Mouse (Mus musculus) kidney, embryonic 15.5 days (tissue): ENCODE data around the gene Cfap298. TPM values are rescaled to one million over a fixed set of nuclear protein-coding genes. Genes with fewer than 3 reads are reported as not detected.

ENCODE experiments used
- ATAC-seq: fragments of 200-750 bp; cut with Nextera tagmentation; replicated peaks from 2 replicates; pipeline ENCODE4 v1.8.0; 2017; ENCODE audit warnings: moderate TSS enrichment; ENCODE audit not compliant: low FRiP score
- H3K27ac ChIP-seq: fragments of 300-500 bp; sonication (generic); 2 replicates; pipeline ENCODE4 v1.5.1; 2015; ENCODE audit warnings: mild to moderate bottlenecking, inconsistent platforms
- H3K27me3 ChIP-seq: fragments of 300-500 bp; sonication (generic); 2 replicates; pipeline ENCODE4 v1.6.1; 2015; ENCODE audit warnings: inconsistent platforms
- H3K36me3 ChIP-seq: fragments of 300-500 bp; sonication (generic); 2 replicates; pipeline ENCODE4 v1.6.1; 2015; ENCODE audit warnings: inconsistent platforms
- H3K4me1 ChIP-seq: fragments of 300-500 bp; sonication (generic); 2 replicates; pipeline ENCODE4 v1.6.1; 2015; ENCODE audit warnings: inconsistent platforms
- H3K4me2 ChIP-seq: fragments of 300-500 bp; sonication (generic); 2 replicates; pipeline ENCODE4 v1.6.1; 2015; ENCODE audit warnings: moderate library complexity, mild to moderate bottlenecking, inconsistent platforms
- H3K4me3 ChIP-seq: fragments of 300-500 bp; sonication (generic); replicated peaks from 2 replicates; pipeline ENCODE4 v1.5.1; 2015; ENCODE audit warnings: mild to moderate bottlenecking, inconsistent platforms
- H3K9ac ChIP-seq: fragments of 300-500 bp; sonication (generic); 2 replicates; pipeline ENCODE4 v1.6.1; 2015; ENCODE audit warnings: mild to moderate bottlenecking, inconsistent platforms
- H3K9me3 ChIP-seq: fragments of 300-500 bp; sonication (generic); replicated peaks from 2 replicates; pipeline ENCODE4 v1.6.1; 2016; ENCODE audit warnings: inconsistent platforms
- WGBS: fragments of 180-500 bp; shearing (Covaris S2); methylation state at CpG from one replicate; pipeline ENCODE4 v1.1.7; 2015; ENCODE audit warnings: mixed read lengths; 5-methylcytosine and 5-hydroxymethylcytosine counted together
- polyA plus RNA-seq: library from polyadenylated mRNA; unstranded; fragments of >200 nt; fragmentation: Nextera tagmentation; extraction: Ambion mirVana; gene quantifications from 2 replicates; pipeline ENCODE4 v1.2.1, GENCODE M21; 2015

The Cfap298 gene
- polyA plus RNA-seq, 1 experiment from 2014 or later, result 37.0 TPM

DNA sequence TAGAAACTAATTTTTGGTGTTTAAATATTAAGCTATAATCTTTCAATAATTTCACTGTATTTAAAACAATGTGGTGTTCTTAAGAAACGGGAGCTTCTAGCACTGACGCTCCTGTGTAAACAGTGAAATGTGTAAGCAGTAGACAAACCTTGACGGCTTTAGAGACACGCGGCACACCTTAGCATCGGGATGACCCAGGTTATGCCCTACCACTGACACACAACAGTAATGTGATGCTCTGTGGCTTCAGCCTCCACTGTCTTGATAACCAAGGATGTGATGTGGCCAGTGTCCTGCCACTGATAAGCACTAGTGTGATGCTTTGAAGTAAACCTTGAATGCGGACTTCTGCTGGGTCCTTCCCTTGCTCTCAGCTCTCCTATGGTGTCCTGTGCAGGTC lies 6.3 kb upstream of the Cfap298 start:
- 93% methylated on average over 7 of the region's 7 CpGs for WGBS
- Histone ChIP-seq H3K4me3 (no peak overlapping the region), H3K9ac (no peak overlapping the region), H3K36me3 (peaks cover 51% of the 10 kb centered on the region), H3K9me3 (no peaks in the 10 kb centered on the region), H3K4me2 (no peak overlapping the region), H3K27ac (no peak overlapping the region), H3K27me3 (no peaks in the 10 kb centered on the region), H3K4me1 (no peaks in the 10 kb centered on the region)
- no peak for ATAC-seq

DNA sequence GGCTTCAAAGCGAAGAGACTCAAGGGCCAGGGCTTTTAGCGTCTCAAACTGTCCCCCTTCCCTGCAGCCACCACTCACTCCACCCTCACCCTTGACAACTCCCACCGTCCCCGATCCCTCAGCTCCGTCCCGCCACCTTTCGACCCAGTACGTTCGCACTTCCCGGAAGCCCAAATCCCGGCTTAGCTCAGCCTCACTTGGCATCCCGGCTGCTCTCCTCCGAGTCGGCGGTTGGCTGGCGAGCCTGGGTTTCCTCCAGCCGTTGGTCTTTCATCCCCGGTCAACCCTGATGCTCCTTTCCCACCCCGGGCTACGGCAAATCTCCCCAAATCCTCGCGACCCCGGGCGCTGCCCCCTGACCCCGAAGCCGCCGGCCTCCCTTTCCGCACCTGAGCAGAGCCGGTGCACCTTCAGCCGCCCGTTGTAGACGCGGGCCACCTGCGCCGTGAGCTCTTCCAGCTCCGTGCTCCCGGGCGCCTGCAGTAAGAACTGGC lies 674 bp downstream of the Cfap298 start:
- H3K9ac ChIP-seq, result peak overlapping the region; percentile 71
- peaks cover 26% of the 10 kb centered on the region for H3K36me3 ChIP-seq
- peaks cover 10% of the 10 kb centered on the region for H3K4me1 ChIP-seq
- no peaks in the 10 kb centered on the region for H3K27me3 ChIP-seq
- WGBS, result under 1% methylated on average over 38 of the region's 38 CpGs
- no peaks in the 10 kb centered on the region for H3K9me3 ChIP-seq
- peak overlapping the region; percentile 91 for H3K27ac ChIP-seq
- ATAC-seq, result peak; percentile 74
- H3K4me3 ChIP-seq, result peak overlapping the region; percentile 78
- peak overlapping the region; percentile 88 for H3K4me2 ChIP-seq

DNA sequence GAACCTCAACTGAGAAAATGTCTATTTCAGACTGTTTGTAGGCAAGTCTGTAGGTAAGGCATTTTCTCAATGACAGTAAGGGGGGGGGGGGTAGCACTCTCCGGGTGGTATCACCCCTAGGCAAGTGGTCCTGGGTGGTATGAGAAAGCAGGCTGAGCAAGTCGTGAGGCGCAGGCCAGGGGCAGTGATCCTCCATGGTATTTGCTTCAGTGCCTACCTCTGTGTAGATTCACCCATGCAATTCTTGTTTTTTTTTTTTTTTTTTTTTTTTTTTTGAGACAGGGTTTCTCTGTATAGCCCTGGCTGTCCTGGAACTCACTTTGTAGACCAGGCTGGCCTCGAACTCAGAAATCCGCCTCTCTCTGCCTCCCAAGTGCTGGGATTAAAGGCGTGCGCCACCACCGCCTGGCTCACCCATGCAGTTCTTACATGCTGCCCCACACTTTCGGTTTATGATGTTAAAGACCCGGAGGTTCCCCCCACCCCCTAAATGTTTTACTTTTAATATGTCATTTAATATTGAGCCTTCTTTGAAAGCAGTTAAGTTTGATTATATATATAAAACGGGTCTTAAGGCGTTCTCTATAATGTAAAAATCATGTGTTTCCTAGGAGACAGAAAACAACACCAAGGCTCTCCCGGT lies 1.3 kb downstream of the Cfap298 start:
- H3K27me3 ChIP-seq, result no peaks in the 10 kb centered on the region
- H3K4me3 ChIP-seq, result peak overlapping the region; percentile 78
- peaks cover 10% of the 10 kb centered on the region for H3K4me1 ChIP-seq
- 30% methylated on average over 13 of the region's 13 CpGs for WGBS
- peak overlapping the region; percentile 91 for H3K27ac ChIP-seq
- peak overlapping the region; percentile 88 for H3K4me2 ChIP-seq
- H3K9me3 ChIP-seq, result no peaks in the 10 kb centered on the region
- peaks cover 29% of the 10 kb centered on the region for H3K36me3 ChIP-seq
- H3K9ac ChIP-seq, result peak overlapping the region; percentile 71
- no peak for ATAC-seq

DNA sequence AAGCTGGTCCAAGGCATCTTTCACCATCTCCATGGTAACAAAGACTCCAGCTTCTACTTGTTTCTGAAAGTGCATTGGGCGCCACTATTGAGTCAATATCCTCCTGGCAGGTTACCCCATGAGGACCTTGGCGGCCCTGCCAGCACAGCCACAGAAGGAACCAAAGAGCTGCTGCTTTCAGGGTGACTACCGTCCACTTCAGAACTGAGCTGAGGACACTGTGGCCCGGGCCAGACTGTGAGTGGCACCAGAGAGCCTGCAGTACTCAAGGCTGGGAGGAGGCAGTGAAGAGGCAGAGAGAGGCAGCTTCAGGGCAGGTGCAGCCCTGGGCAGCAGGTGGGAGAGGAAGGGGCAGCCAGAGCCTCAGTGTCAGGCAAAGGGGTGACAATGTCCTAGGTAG lies 7.5 kb downstream of the Cfap298 start:
- H3K4me2 ChIP-seq, result no peak overlapping the region
- H3K4me1 ChIP-seq, result no peaks in the 10 kb centered on the region
- no peak overlapping the region for H3K27ac ChIP-seq
- H3K27me3 ChIP-seq, result no peaks in the 10 kb centered on the region
- H3K36me3 ChIP-seq, result peaks cover 44% of the 10 kb centered on the region
- no peak overlapping the region for H3K4me3 ChIP-seq
- no peaks in the 10 kb centered on the region for H3K9me3 ChIP-seq
- no peak overlapping the region for H3K9ac ChIP-seq
- WGBS, result 91% methylated on average over 4 of the region's 4 CpGs
- no peak for ATAC-seq

DNA sequence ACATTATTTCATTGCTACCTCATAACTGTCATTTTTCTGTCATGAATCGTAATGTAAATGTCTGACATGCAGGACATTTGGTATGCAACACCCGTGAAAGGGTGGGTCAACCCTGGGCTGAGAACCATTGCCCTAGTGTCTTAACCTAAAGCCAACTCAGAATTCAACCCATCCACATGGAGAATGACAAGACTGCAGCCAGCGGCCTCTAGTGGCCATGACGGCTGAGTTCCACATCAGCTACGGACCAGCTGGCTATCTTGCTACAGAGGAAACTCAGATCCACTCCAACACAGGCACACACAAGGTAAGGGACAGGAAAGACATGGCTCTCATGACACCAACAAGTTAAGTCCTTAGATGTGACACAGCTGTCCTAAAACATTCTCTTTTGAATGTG lies 9.5 kb downstream of the Cfap298 start:
- no peak overlapping the region for H3K9ac ChIP-seq
- 0 out of 2 replicates have a peak, but pooled peaks have one; percentile 34 for ATAC-seq
- no peaks in the 10 kb centered on the region for H3K27me3 ChIP-seq
- no peak overlapping the region for H3K4me3 ChIP-seq
- H3K9me3 ChIP-seq, result no peaks in the 10 kb centered on the region
- no peak overlapping the region for H3K27ac ChIP-seq
- 20% methylated on average over 5 of the region's 5 CpGs for WGBS
- H3K4me2 ChIP-seq, result no peak overlapping the region
- H3K4me1 ChIP-seq, result no peaks in the 10 kb centered on the region
- peaks cover 43% of the 10 kb centered on the region for H3K36me3 ChIP-seq

DNA sequence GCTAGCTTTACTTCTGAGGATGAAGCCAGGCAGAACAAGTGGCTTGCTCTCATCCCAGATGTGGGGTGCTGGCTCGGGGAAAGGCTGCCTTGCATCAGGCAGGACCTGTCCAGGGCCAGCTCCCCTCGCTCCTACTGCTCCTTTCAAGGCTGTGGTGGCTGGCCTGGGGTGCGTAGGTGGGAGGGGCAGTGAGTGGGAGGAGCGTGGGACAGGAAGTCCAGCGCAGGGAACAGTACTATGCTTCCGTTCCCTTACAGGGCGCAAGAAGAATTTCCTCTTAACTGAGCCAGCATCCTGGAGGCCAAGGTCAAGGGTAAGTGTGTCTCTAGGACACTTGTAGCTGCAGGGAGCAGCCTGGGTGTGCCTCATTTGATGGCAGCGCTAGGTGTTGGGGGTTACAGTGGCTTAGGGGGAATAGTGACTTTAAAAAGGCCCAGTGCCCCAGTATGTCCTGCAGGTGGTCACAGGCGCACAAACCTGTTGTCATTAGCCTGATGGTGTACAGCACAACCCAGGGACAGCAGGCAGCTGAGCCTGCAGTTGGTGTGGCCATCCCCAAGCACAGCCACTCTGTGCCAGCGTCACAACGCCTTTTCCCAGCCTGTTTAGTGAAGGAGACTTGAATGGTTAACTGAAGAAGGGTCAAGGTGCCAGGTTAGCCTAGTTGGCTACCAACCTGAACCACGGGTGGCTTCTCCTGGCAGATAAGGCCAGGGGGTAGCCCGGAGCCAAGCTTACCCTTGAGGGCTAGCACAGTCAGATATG lies 10.1 kb downstream of the Cfap298 start:
- 84% methylated on average over 13 of the region's 13 CpGs for WGBS
- Histone ChIP-seq H3K27ac (no peak overlapping the region), H3K9me3 (no peaks in the 10 kb centered on the region), H3K4me2 (no peak overlapping the region), H3K4me1 (no peaks in the 10 kb centered on the region), H3K36me3 (peaks cover 36% of the 10 kb centered on the region), H3K4me3 (no peak overlapping the region), H3K27me3 (no peaks in the 10 kb centered on the region), H3K9ac (no peak overlapping the region)
- no peak; the same call in 1 of the 2 replicates for ATAC-seq

DNA sequence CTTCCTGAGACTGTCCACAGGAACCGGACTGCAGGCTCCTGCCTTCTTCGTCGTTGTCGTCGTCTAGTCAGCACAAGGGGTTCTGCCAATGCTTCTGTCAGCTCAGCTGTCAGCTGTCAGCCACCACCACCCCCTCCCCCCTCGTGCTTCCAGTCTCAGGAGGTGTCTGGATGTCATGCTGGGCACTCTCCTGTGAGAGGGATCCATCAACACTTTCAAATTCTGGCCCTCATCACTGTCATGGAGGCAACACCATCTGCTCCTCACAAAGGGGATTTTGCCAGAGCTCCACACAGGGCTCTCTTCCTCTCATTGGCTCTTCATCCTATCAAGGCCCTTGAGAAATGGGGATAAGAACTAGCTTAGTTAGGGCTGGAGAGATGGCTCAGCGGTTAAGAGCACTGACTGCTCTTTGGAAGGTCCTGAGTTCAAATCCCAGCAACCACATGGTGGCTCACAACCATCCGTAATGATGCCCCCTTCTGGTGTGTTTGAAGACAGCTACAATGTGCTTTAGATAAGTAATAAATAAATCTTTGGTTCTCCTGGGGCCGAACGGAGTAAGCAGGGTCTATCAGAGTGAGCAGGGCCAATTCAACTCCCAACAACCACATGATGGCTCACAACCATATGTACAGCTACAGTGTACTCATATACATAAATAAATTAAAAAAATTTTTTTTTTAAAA lies 13.3 kb downstream of the Cfap298 start:
- H3K4me3 ChIP-seq, result no peak overlapping the region
- H3K4me1 ChIP-seq, result peaks cover 11% of the 10 kb centered on the region
- peaks cover 9% of the 10 kb centered on the region for H3K36me3 ChIP-seq
- H3K9me3 ChIP-seq, result peaks cover 3% of the 10 kb centered on the region; the same call in 1 of the 2 replicates
- no peak for ATAC-seq
- H3K27ac ChIP-seq, result no peak overlapping the region
- no peaks in the 10 kb centered on the region for H3K27me3 ChIP-seq
- H3K9ac ChIP-seq, result no peak overlapping the region
- H3K4me2 ChIP-seq, result no peak overlapping the region
- 54% methylated on average over 10 of the region's 10 CpGs for WGBS

DNA sequence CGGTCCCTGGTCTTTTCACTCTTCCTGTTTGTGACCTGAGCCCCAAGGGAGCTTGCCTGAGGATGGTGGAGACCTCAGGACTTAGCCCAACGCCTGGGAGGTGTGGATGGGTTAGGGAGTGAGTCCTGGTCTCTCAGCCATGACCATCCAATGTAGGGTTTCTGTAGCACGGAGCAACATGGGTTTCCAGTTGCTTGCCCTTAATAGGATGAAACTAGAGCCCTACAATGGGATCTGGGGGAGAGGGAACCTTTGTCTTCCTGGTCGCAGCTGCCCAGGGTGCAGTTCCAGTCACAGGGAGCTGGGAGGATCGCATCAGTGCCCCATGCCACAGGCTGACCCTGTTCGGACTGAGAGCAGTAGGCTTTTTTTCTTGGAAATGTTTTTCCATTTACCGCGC lies 17.8 kb downstream of the Cfap298 start:
- Histone ChIP-seq H3K9ac (no peak overlapping the region), H3K9me3 (peaks cover 3% of the 10 kb centered on the region; the same call in 1 of the 2 replicates), H3K27me3 (no peaks in the 10 kb centered on the region), H3K4me3 (no peak overlapping the region), H3K27ac (peak overlapping the region; percentile 76), H3K36me3 (no peaks in the 10 kb centered on the region), H3K4me2 (0 out of 2 replicates have a peak overlapping the region, but pooled peaks have one; percentile 1), H3K4me1 (peaks cover 20% of the 10 kb centered on the region)
- WGBS, result 47% methylated on average over 8 of the region's 8 CpGs
- peak; percentile 91 for ATAC-seq

DNA sequence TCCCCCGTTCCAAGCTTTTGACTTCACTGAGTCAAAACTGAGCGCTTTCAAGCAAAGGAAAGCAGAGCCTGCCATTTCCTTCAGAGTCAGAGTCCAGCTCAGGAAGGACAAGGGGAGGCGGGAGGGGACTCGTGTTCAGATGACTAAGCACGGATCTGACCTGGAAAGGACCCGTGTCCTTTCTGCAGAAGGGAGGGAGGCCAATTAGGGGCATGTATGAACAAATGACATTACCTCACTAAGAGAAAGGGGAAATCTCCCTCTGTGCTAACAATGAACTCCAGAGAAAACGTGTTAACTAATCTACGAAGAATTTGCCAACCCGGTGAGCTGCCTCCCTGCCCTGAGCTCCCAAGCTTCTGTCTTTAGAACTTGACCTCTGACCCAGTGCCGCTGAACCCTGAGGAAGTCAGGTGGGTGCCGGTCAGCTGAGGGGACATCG lies 18.9 kb downstream of the Cfap298 start:
- no peaks in the 10 kb centered on the region for H3K27me3 ChIP-seq
- H3K27ac ChIP-seq, result peak overlapping the region; percentile 76
- 13% methylated on average over 12 of the region's 12 CpGs for WGBS
- peak overlapping the region; percentile 42 for H3K4me2 ChIP-seq
- H3K9me3 ChIP-seq, result peaks cover 3% of the 10 kb centered on the region; the same call in 1 of the 2 replicates
- H3K9ac ChIP-seq, result no peak overlapping the region
- no peak overlapping the region for H3K4me3 ChIP-seq
- H3K4me1 ChIP-seq, result peaks cover 20% of the 10 kb centered on the region
- no peaks in the 10 kb centered on the region for H3K36me3 ChIP-seq
- ATAC-seq, result peak; percentile 34; the same call in 1 of the 2 replicates

DNA sequence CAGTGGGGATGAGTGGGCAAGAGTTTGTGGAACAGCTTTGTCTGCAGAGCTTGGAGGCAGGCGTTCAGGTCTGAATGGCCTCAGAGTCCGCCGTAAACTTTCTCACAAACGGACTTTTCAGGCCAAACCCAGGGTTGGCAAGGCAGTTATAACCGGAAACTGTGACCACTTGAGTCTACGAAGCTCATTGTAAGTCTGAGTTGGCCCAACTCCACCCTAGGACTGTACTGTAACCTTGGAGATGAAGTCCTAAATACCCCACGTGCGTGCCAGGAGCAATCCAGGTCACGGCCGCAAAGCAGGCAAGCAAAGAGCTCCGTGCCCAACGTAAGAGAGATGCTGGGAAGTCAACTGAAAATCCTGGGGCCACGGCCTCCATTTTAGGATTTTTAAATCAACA lies 23.1 kb downstream of the Cfap298 start:
- WGBS, result 87% methylated on average over 13 of the region's 13 CpGs

DNA sequence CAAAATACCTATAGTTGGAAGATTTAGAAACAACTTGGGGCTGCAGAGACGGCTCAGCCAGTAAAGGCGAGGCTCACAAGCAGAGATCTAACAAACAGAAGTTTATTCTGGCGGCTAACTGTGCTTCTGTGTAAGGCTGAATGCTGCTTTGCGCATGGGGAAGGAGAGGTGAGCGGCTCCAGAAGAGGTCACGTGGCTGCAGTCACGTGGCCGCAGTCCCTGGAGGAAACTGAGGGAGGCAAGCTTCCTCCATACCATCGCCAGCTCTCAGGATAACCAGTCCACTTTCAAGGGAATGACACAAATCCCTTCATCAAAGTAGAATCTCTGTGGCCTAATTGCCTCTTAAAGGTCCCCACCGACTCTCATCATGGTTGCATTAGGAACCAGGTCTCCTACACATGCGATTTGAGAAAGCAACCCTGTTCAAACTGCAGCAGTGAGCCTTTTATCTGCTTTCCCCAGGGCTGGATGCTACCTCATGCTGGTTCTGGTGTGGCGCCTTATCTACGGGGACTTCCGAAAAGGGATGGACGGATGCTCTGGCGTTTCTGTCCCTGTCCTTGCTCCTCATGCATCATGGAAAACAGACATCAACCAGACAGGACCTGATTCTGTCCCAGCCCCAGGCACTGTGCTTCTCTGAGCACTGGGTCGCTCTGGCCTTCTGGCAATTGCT lies 23.9 kb downstream of the Cfap298 start:
- no peaks in the 10 kb centered on the region for H3K27me3 ChIP-seq
- no peak overlapping the region for H3K4me3 ChIP-seq
- no peak overlapping the region for H3K27ac ChIP-seq
- no peak overlapping the region for H3K4me2 ChIP-seq
- H3K9ac ChIP-seq, result no peak overlapping the region
- no peaks in the 10 kb centered on the region for H3K36me3 ChIP-seq
- H3K9me3 ChIP-seq, result no peaks in the 10 kb centered on the region
- peaks cover 3% of the 10 kb centered on the region for H3K4me1 ChIP-seq
- ATAC-seq, result no peak
- 83% methylated on average over 17 of the region's 17 CpGs for WGBS

More for the DNA sequence above, 23.1 kb downstream of the Cfap298 start:
- H3K9ac ChIP-seq, result no peak overlapping the region
- H3K9me3 ChIP-seq, result no peaks in the 10 kb centered on the region
- no peaks in the 10 kb centered on the region for H3K27me3 ChIP-seq
- ATAC-seq, result no peak
- no peak overlapping the region for H3K4me2 ChIP-seq
- peaks cover 10% of the 10 kb centered on the region for H3K4me1 ChIP-seq
- no peak overlapping the region for H3K27ac ChIP-seq
- no peaks in the 10 kb centered on the region for H3K36me3 ChIP-seq
- H3K4me3 ChIP-seq, result no peak overlapping the region
